Mouse (Mus musculus) lung, postnatal 0 days (tissue): Measurements from ENCODE around the gene Prox1.

Experiments used
- CTCF ChIP-seq: IDR thresholded peaks from 2 replicates; pipeline ENCODE4 v1.5.1; 2016; ENCODE audit warnings: antibody characterized with exemption, mild to moderate bottlenecking
- EP300 ChIP-seq: IDR thresholded peaks from 2 replicates; pipeline ENCODE4 v1.6.1; 2016; ENCODE audit warnings: antibody characterized with exemption, mild to moderate bottlenecking, control low read depth

DNA sequence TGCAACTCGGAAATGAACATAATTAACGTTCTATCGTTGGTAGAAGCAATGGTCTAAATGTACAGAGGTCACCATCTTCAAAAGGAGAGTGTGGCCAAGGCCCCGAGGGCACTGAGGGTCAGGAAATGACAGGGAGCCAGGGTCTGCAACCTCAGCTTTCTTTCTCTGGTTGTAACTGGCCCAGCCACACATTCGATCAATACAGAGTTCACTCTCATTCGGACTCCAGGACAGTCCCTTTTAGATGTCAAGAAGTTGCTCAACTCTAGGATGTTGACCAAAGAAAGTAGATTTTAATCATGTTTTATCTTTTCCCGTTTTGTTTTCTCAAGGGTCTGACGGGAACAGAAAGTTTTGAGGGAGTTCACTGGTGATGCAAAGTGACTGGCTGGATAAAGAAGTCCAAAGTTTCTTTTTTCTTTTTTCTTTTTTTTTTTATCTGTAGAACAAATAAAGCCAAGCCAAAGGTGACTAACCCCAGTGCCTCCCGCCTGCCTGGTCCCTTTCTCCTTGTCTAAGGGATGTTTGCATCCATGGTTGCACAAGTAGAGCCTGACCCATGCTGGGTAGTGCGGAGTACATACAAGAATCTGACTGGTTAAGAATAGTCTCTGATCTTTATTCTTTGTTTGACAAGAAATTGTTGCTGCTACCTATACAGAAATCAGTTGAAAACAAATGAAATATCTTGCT lies 34.0 kb upstream of the Prox1 start:
- no peak for TF ChIP-seq CTCF
- TF ChIP-seq EP300: no peak
